Mouse (Mus musculus): ENCODE data around the gene Ctbp2. TPM values are rescaled to one million over a fixed set of nuclear protein-coding genes. Genes with fewer than 3 reads are reported as not detected.

The Ctbp2 gene
- 10 to 100 TPM; 28.3 to 34.7 TPM for total RNA-seq (2021)

GRCm38 (mm10) chr7:133123999-133124700, at the start of gene Ctbp2:
Gene Ctbp2, minus strand, starts transcription at chr7:133124354.
- intact Hi-C loops (cut with DNase I): loop anchor here (5.0 kb wide), 2 partner anchors 92 to 513 kb away; partner anchors contain the start of gene Edrf1
- DNase-seq (ENCODE audit: extremely low spot score in 1 of 2, low spot score in 2 of 2): peak; percentile 49 to 95

- intact Hi-C loops (cut with DNase I): no loop called here
- peak in 1 of 2 experiments; percentile 27 for DNase-seq (ENCODE audit: extremely low spot score in 1 of 2, low spot score in 2 of 2)
Measured at GRCm38 (mm10) chr7:133171403-133172032, 47.4 kb upstream of the Ctbp2 start.

GRCm38 (mm10) chr7:133168928-133169327, 44.8 kb upstream of the Ctbp2 start:
- no peak for DNase-seq (ENCODE audit: extremely low spot score in 1 of 2, low spot score in 2 of 2)
- intact Hi-C loops (cut with DNase I): no loop called here

- DNase-seq (ENCODE audit: extremely low spot score in 1 of 2, low spot score in 2 of 2): no peak
- intact Hi-C loops (cut with DNase I): no loop called here
Measured at GRCm38 (mm10) chr7:133167903-133168302, 43.7 kb upstream of the Ctbp2 start.

GRCm38 (mm10) chr7:133164770-133165169, 40.6 kb upstream of the Ctbp2 start:
- DNase-seq (ENCODE audit: extremely low spot score in 1 of 2, low spot score in 2 of 2): no peak
- intact Hi-C loops (cut with DNase I): no loop called here

GRCm38 (mm10) chr7:133163011-133163410, 38.9 kb upstream of the Ctbp2 start:
- no peak for DNase-seq (ENCODE audit: extremely low spot score in 1 of 2, low spot score in 2 of 2)
- intact Hi-C loops (cut with DNase I): no loop called here

GRCm38 (mm10) chr7:133162131-133162530, 38.0 kb upstream of the Ctbp2 start:
- peak in 1 of 2 experiments; percentile 34 for DNase-seq (ENCODE audit: extremely low spot score in 1 of 2, low spot score in 2 of 2)
- intact Hi-C loops (cut with DNase I): no loop called here

- DNase-seq (ENCODE audit: extremely low spot score in 1 of 2, low spot score in 2 of 2): no peak
- intact Hi-C loops (cut with DNase I): no loop called here
Measured at GRCm38 (mm10) chr7:133161362-133162080, 37.4 kb upstream of the Ctbp2 start.

GRCm38 (mm10) chr7:133159519-133159918, 35.4 kb upstream of the Ctbp2 start:
- no peak for DNase-seq (ENCODE audit: extremely low spot score in 1 of 2, low spot score in 2 of 2)

GRCm38 (mm10) chr7:133155621-133156020, 31.5 kb upstream of the Ctbp2 start:
- intact Hi-C loops (cut with DNase I): no loop called here
- no peak for DNase-seq (ENCODE audit: extremely low spot score in 1 of 2, low spot score in 2 of 2)

More at GRCm38 (mm10) chr7:133159519-133159918, 35.4 kb upstream of the Ctbp2 start:
- intact Hi-C loops (cut with DNase I): no loop called here

- intact Hi-C loops (cut with DNase I): no loop called here
- DNase-seq (ENCODE audit: extremely low spot score in 1 of 2, low spot score in 2 of 2): no peak
Measured at GRCm38 (mm10) chr7:133154846-133155245, 30.7 kb upstream of the Ctbp2 start.

- no peak for DNase-seq (ENCODE audit: extremely low spot score in 1 of 2, low spot score in 2 of 2)
- intact Hi-C loops (cut with DNase I): no loop called here
Measured at GRCm38 (mm10) chr7:133139689-133140336, 15.7 kb upstream of the Ctbp2 start.

GRCm38 (mm10) chr7:133133552-133133951, 9.4 kb upstream of the Ctbp2 start:
- intact Hi-C loops (cut with DNase I): no loop called here

GRCm38 (mm10) chr7:133132702-133133101, 8.5 kb upstream of the Ctbp2 start:
- intact Hi-C loops (cut with DNase I): no loop called here
- no peak for DNase-seq (ENCODE audit: extremely low spot score in 1 of 2, low spot score in 2 of 2)

More at GRCm38 (mm10) chr7:133133552-133133951, 9.4 kb upstream of the Ctbp2 start:
- no peak for DNase-seq (ENCODE audit: extremely low spot score in 1 of 2, low spot score in 2 of 2)

GRCm38 (mm10) chr7:133124701-133125485, 739 bp upstream of the Ctbp2 start:
- intact Hi-C loops (cut with DNase I): loop anchor here (5.0 kb wide), 2 partner anchors 93 to 512 kb away; partner anchors contain the start of gene Edrf1
- DNase-seq (ENCODE audit: extremely low spot score in 1 of 2, low spot score in 2 of 2): peak in 1 of 2 experiments; percentile 33

- intact Hi-C loops (cut with DNase I): loop anchor here (5.0 kb wide), 2 partner anchors 91 to 514 kb away; partner anchors contain the start of gene Edrf1
- peak; percentile 16 to 83 for DNase-seq (ENCODE audit: extremely low spot score in 1 of 2, low spot score in 2 of 2)
Measured at GRCm38 (mm10) chr7:133123244-133123998, 733 bp downstream of the Ctbp2 start, which contains the start of gene Fgfr2. Gene Fgfr2, minus strand, starts transcription at chr7:133123350.

Measured in left cerebral cortex, postnatal 10 days (tissue).